Mouse (Mus musculus) R1 (cell line): ENCODE measurements around the gene Dctpp1.

ENCODE experiments used
- DNase-seq: peaks from one replicate; pipeline ENCODE4 v3.0.0-alpha.2; 2018; ENCODE audit warnings: low read depth, low spot score

Gene Dctpp1

GRCm38 (mm10) chr7:127210266-127210665, 50.2 kb downstream of the Dctpp1 start:
- DNase-seq: no peak

- DNase-seq: no peak
These were observed 50.7 kb downstream of the Dctpp1 start for GRCm38 (mm10) chr7:127209851-127210250.

GRCm38 (mm10) chr7:127208553-127209438, 51.7 kb downstream of the Dctpp1 start, which contains the start of gene Mylpf:
Mylpf (plus strand) TSS chr7:127208890.
- DNase-seq: peak; percentile 100

GRCm38 (mm10) chr7:127208295-127208552, 52.3 kb downstream of the Dctpp1 start, which contains the start of gene Tbc1d10b:
Tbc1d10b (minus strand) TSS chr7:127208468.
- DNase-seq: no peak

GRCm38 (mm10) chr7:127207374-127208294, 52.9 kb downstream of the Dctpp1 start:
- no peak for DNase-seq
